Mouse (Mus musculus) small intestine, adult 2 months (tissue): Measurements from ENCODE around the gene Zfp148. TPM values are rescaled to one million over a fixed set of nuclear protein-coding genes. Genes with fewer than 3 reads are reported as not detected.
A peak's percentile ranks its signal among the peaks of the same experiment; 100 is the strongest.

ENCODE experiments used
- H3K27ac ChIP-seq: fragments of 200-500 bp; 2 replicates; pipeline ENCODE4 v1.5.1; 2012; ENCODE audit warnings: low read depth, low read length, control low read depth, inconsistent platforms; ENCODE audit not compliant: insufficient read depth
- H3K27me3 ChIP-seq: fragments of 200-500 bp; 2 replicates; pipeline ENCODE4 v1.6.1; 2012; ENCODE audit warnings: mild to moderate bottlenecking, moderate library complexity, low read length, inconsistent platforms; ENCODE audit not compliant: control insufficient read depth, insufficient read depth
- H3K36me3 ChIP-seq: fragments of 200-500 bp; 2 replicates; pipeline ENCODE4 v1.6.1; 2012; ENCODE audit warnings: mild to moderate bottlenecking, low read length, control low read depth, inconsistent platforms; ENCODE audit not compliant: control insufficient read depth, insufficient read depth
- H3K4me1 ChIP-seq: fragments of 200-500 bp; 2 replicates; pipeline ENCODE4 v1.6.1; 2012; ENCODE audit warnings: low read length, inconsistent platforms, mixed read lengths; ENCODE audit not compliant: control insufficient read depth, insufficient read depth, insufficient read length
- H3K4me3 ChIP-seq: fragments of 200-500 bp; 2 replicates; pipeline ENCODE4 v1.5.1; 2012; ENCODE audit warnings: low read depth, mild to moderate bottlenecking, control low read depth, inconsistent platforms, low read length, moderate library complexity
- CTCF ChIP-seq: fragments of 200-500 bp; IDR thresholded peaks from 2 replicates; pipeline ENCODE4 v1.5.1; 2012; ENCODE audit warnings: low read depth, mild to moderate bottlenecking, control low read depth, inconsistent platforms, low read length, moderate library complexity, mixed read lengths; ENCODE audit not compliant: insufficient replicate concordance, insufficient read length; ENCODE audit errors: extremely low read depth
- POLR2A ChIP-seq: fragments of 200-500 bp; IDR thresholded peaks from 2 replicates; pipeline ENCODE4 v1.6.1; 2012; ENCODE audit warnings: low read depth, mild to moderate bottlenecking, control low read depth, inconsistent platforms, low read length, moderate library complexity
- WGBS: fragments of 180-500 bp; shearing (Covaris S2); methylation state at CpG from one replicate; pipeline ENCODE4 v1.1.7; 2018; 5-methylcytosine and 5-hydroxymethylcytosine counted together
- polyA plus RNA-seq: library from polyadenylated mRNA; depleted of rRNA; stranded (reverse); fragments of >200 nt; gene quantifications from 2 replicates; pipeline ENCODE4 v1.2.3, GENCODE M21; 2012; rRNA removed

Gene Zfp148
- polyA plus RNA-seq, 1 experiment = 4.0 TPM

GRCm38 (mm10) chr16:33529502-33530454 lies 149.1 kb downstream of the Zfp148 start:
- 33% methylated on average over 11 of the region's 11 CpGs for WGBS
- Histone ChIP-seq H3K4me3 (no peak overlapping the region), H3K4me1 (peaks cover 15% of the 10 kb centered on the region), H3K27me3 (no peaks in the 10 kb centered on the region), H3K27ac (peak overlapping the region; percentile 58), H3K36me3 (no peaks in the 10 kb centered on the region)
- TF ChIP-seq POLR2A (no peak), CTCF (no peak)

DNA sequence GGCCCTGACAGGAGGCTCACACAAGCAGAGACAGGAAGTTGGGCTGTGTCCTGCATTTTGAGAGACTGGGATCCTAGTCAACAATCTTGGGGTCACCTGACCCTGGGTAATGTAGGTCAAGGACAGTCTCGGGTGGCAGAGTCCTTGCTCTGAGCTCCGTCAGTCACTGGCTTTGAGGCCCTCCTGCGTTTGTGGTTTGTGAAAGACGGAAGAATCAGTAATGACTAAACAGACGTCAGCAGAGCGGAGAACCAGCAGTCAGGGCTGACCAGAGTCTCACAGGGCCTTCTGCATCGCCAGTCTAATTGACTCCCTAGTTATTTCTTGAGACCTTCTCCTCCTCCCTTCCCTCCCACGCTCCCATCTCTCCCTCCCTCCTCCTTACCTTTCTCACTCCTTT lies 150.5 kb downstream of the Zfp148 start:
- Histone ChIP-seq H3K36me3 (no peaks in the 10 kb centered on the region), H3K27me3 (no peaks in the 10 kb centered on the region), H3K4me1 (peaks cover 15% of the 10 kb centered on the region), H3K4me3 (no peak overlapping the region), H3K27ac (no peak overlapping the region)
- TF ChIP-seq CTCF (no peak), POLR2A (no peak)
- 82% methylated on average over 8 of the region's 8 CpGs for WGBS

GRCm38 (mm10) chr16:33536456-33536855 lies 155.8 kb downstream of the Zfp148 start:
- TF ChIP-seq POLR2A (no peak), CTCF (no peak)
- H3K27me3 ChIP-seq = no peaks in the 10 kb centered on the region
- 79% methylated on average over 8 of the region's 8 CpGs for WGBS

GRCm38 (mm10) chr16:33537499-33538225 lies 157.0 kb downstream of the Zfp148 start:
- no peak for TF ChIP-seq CTCF
- no peak for TF ChIP-seq POLR2A
- peaks cover 6% of the 10 kb centered on the region; the same call in 1 of the 2 replicates for H3K4me1 ChIP-seq
- H3K27ac ChIP-seq = peak overlapping the region; percentile 47; the same call in 1 of the 2 replicates
- H3K36me3 ChIP-seq = 0 out of 2 replicates have a peak, but pooled peaks cover 3% of the 10 kb centered on the region
- no peaks in the 10 kb centered on the region for H3K27me3 ChIP-seq
- WGBS = 28% methylated on average over 21 of the region's 21 CpGs
- no peak overlapping the region for H3K4me3 ChIP-seq

More at GRCm38 (mm10) chr16:33536456-33536855, 155.8 kb downstream of the Zfp148 start:
- peaks cover 6% of the 10 kb centered on the region; the same call in 1 of the 2 replicates for H3K4me1 ChIP-seq
- H3K4me3 ChIP-seq = no peak overlapping the region
- H3K27ac ChIP-seq = no peak overlapping the region
- 0 out of 2 replicates have a peak, but pooled peaks cover 3% of the 10 kb centered on the region for H3K36me3 ChIP-seq

GRCm38 (mm10) chr16:33544346-33544745 lies 163.7 kb downstream of the Zfp148 start:
- Histone ChIP-seq H3K4me3 (no peak overlapping the region), H3K36me3 (peaks cover 3% of the 10 kb centered on the region; the same call in 1 of the 2 replicates), H3K4me1 (no peaks in the 10 kb centered on the region; the same call in 1 of the 2 replicates), H3K27me3 (no peaks in the 10 kb centered on the region), H3K27ac (no peak overlapping the region)
- WGBS = 90% methylated on average over 2 of the region's 2 CpGs
- TF ChIP-seq POLR2A (no peak), CTCF (no peak)

GRCm38 (mm10) chr16:33545530-33545929 lies 164.9 kb downstream of the Zfp148 start:
- H3K27me3 ChIP-seq = no peaks in the 10 kb centered on the region
- no peak overlapping the region for H3K4me3 ChIP-seq
- no peak overlapping the region for H3K27ac ChIP-seq
- WGBS = 89% methylated on average over 4 of the region's 4 CpGs
- peaks cover 3% of the 10 kb centered on the region; the same call in 1 of the 2 replicates for H3K36me3 ChIP-seq
- TF ChIP-seq POLR2A (no peak), CTCF (no peak)
- H3K4me1 ChIP-seq = no peaks in the 10 kb centered on the region

GRCm38 (mm10) chr16:33553689-33554342 lies 173.2 kb downstream of the Zfp148 start:
- TF ChIP-seq CTCF = no peak
- TF ChIP-seq POLR2A = no peak
- Histone ChIP-seq H3K36me3 (peaks cover 1% of the 10 kb centered on the region; the same call in 1 of the 2 replicates), H3K4me3 (no peak overlapping the region), H3K27me3 (no peaks in the 10 kb centered on the region), H3K4me1 (no peaks in the 10 kb centered on the region), H3K27ac (no peak overlapping the region)
- 75% methylated on average over 9 of the region's 9 CpGs for WGBS

Other genes starting within 250 kb of the Zfp148 start
- 3.3 and 8.3 TPM in 2 replicates for gene Osbpl11, start 195.8 kb upstream of the Zfp148 start, polyA plus RNA-seq
- 5.0 and 10.3 TPM in 2 replicates for gene Snx4, start 129.4 kb upstream of the Zfp148 start, polyA plus RNA-seq
- 20.9 and 46.7 TPM in 2 replicates for gene Slc12a8, start 136.5 kb downstream of the Zfp148 start, polyA plus RNA-seq